ENCODE assay signal across 16 mouse cellular contexts in genomic region chr17:83792388-83792787, GRCm38 (mm10). TPM values are rescaled to one million over a fixed set of nuclear protein-coding genes. Genes with fewer than 3 reads are reported as not detected.
DNase-seq lines count a peak whose midpoint lies in the region; ATAC-seq and TF ChIP-seq lines count a peak whose summit lies in the region.
"Had no signal": no experiment of that assay in that cellular context is flagged by ENCODE, and none has a peak within 500 bp of the region (broad histone marks: within the 10 kb centered on the region; RNA-seq: fewer than 3 reads in every experiment).

No protein-coding gene starts in this region.

- no peaks in the 10 kb centered on the region for H3K9me3 ChIP-seq in hindbrain, embryonic 13.5 days
- H3K9me3 ChIP-seq in hindbrain, embryonic 10.5 days, result no peaks in the 10 kb centered on the region
- H3K9me3 ChIP-seq in hindbrain, embryonic 14.5 days (ENCODE audit: control insufficient read depth, low read length), result no peaks in the 10 kb centered on the region
- H3K9me3 ChIP-seq in neural tube, embryonic 13.5 days, result no peaks in the 10 kb centered on the region
- H3K9me3 ChIP-seq: heart, embryonic 13.5 days; liver, embryonic 15.5 days had no signal

- H3K27me3 ChIP-seq in hindbrain, embryonic 13.5 days, result no peaks in the 10 kb centered on the region
- no peaks in the 10 kb centered on the region for H3K27me3 ChIP-seq in hindbrain, embryonic 10.5 days (ENCODE audit: insufficient read depth, poor library complexity, severe bottlenecking)
- H3K27me3 ChIP-seq in hindbrain, embryonic 14.5 days (ENCODE audit: control insufficient read depth, insufficient read depth, low read length), result no peaks in the 10 kb centered on the region
- no peaks in the 10 kb centered on the region for H3K27me3 ChIP-seq in neural tube, embryonic 13.5 days
- H3K27me3 ChIP-seq: heart, embryonic 13.5 days; liver, embryonic 15.5 days had no signal

- peaks cover 12% of the 10 kb centered on the region for H3K4me1 ChIP-seq in hindbrain, embryonic 13.5 days (replicated peaks)
- no peaks in the 10 kb centered on the region for H3K4me1 ChIP-seq in hindbrain, embryonic 10.5 days (replicated peaks)
- 0 out of 2 replicates have a peak, but pooled peaks cover 6% of the 10 kb centered on the region for H3K4me1 ChIP-seq in hindbrain, embryonic 14.5 days (replicated peaks; ENCODE audit: control insufficient read depth, insufficient read depth, low read length)
- H3K4me1 ChIP-seq in neural tube, embryonic 13.5 days (replicated peaks), result peaks cover 13% of the 10 kb centered on the region

- peak overlapping the region; percentile 50 for H3K4me2 ChIP-seq in hindbrain, embryonic 13.5 days
- peak overlapping the region; percentile 47 for H3K4me2 ChIP-seq in hindbrain, embryonic 14.5 days (replicated peaks)
- peak overlapping the region; percentile 56 for H3K4me2 ChIP-seq in neural tube, embryonic 13.5 days
- H3K4me2 ChIP-seq: heart, embryonic 13.5 days; liver, embryonic 15.5 days had no signal

- no peak for DNase-seq in hindbrain, embryonic 10.5 days (ENCODE audit: low spot score)
- peak; percentile 56 for DNase-seq in brain, embryonic 14.5 days (ENCODE audit: low read depth)
- DNase-seq in hindbrain, embryonic 14.5 days (ENCODE audit: low spot score), result no peak
- DNase-seq in retina, postnatal 1 day, result no peak
- no peak for DNase-seq in urinary bladder, postnatal 25 days (ENCODE audit: low spot score)
- DNase-seq: adrenal gland, postnatal 10 days; cerebellum, adult 8-10 months; gastrocnemius, postnatal 14 days; kidney, adult 18-20 months; kidney, postnatal 25 days; lung, postnatal 14 days; right cerebral cortex, postnatal 14 days had no signal

- peak overlapping the region; percentile 26 for H3K4me3 ChIP-seq in hindbrain, embryonic 13.5 days
- H3K4me3 ChIP-seq in hindbrain, embryonic 10.5 days, result no peak overlapping the region
- peak overlapping the region; percentile 19 for H3K4me3 ChIP-seq in hindbrain, embryonic 14.5 days (replicated peaks; ENCODE audit: low read length)
- peak overlapping the region; percentile 32 for H3K4me3 ChIP-seq in neural tube, embryonic 13.5 days
- H3K4me3 ChIP-seq: heart, embryonic 13.5 days; liver, embryonic 15.5 days had no signal

- H3K27ac ChIP-seq in hindbrain, embryonic 13.5 days, result peak overlapping the region; percentile 48; the same call in 1 of the 2 replicates
- H3K27ac ChIP-seq in hindbrain, embryonic 10.5 days, result no peak overlapping the region
- H3K27ac ChIP-seq in hindbrain, embryonic 14.5 days, result no peak overlapping the region
- H3K27ac ChIP-seq in neural tube, embryonic 13.5 days (replicated peaks), result 0 out of 2 replicates have a peak overlapping the region, but pooled peaks have one; percentile 33
- H3K27ac ChIP-seq: heart, embryonic 13.5 days; liver, embryonic 15.5 days had no signal

- no peak for TF ChIP-seq POLR2A in brain, embryonic 14.5 days (IDR thresholded peaks at IDR 0.05; ENCODE audit: borderline replicate concordance, extremely low read depth, insufficient read depth, insufficient read length, poor library complexity, severe bottlenecking)

- peak overlapping the region; percentile 39; the same call in 1 of the 2 replicates for H3K9ac ChIP-seq in hindbrain, embryonic 13.5 days
- H3K9ac ChIP-seq in hindbrain, embryonic 14.5 days, result peak overlapping the region; percentile 44
- H3K9ac ChIP-seq in neural tube, embryonic 13.5 days, result peak overlapping the region; percentile 57; the same call in 1 of the 2 replicates
- H3K9ac ChIP-seq: heart, embryonic 13.5 days; liver, embryonic 15.5 days had no signal

- ATAC-seq in hindbrain, embryonic 13.5 days (ENCODE audit: low FRiP score), result no peak
- 0 out of 2 replicates have a peak, but pooled peaks have one; percentile 31 for ATAC-seq in hindbrain, embryonic 14.5 days (ENCODE audit: low FRiP score)
- ATAC-seq in neural tube, embryonic 13.5 days (ENCODE audit: low read depth), result no peak

- H3K36me3 ChIP-seq in hindbrain, embryonic 13.5 days, result 0 out of 2 replicates have a peak, but pooled peaks cover 2% of the 10 kb centered on the region
- H3K36me3 ChIP-seq in hindbrain, embryonic 10.5 days, result peaks cover 23% of the 10 kb centered on the region
- no peaks in the 10 kb centered on the region for H3K36me3 ChIP-seq in hindbrain, embryonic 14.5 days (replicated peaks; ENCODE audit: control insufficient read depth, insufficient read depth)
- H3K36me3 ChIP-seq in neural tube, embryonic 13.5 days, result no peaks in the 10 kb centered on the region

- WGBS in hindbrain, embryonic 13.5 days, result 51% methylated on average over 23 of the region's 23 CpGs
- 80% methylated on average over 23 of the region's 23 CpGs for WGBS in hindbrain, embryonic 10.5 days
- 42% methylated on average over 23 of the region's 23 CpGs for WGBS in hindbrain, embryonic 14.5 days
- 43% methylated on average over 23 of the region's 23 CpGs for WGBS in neural tube, embryonic 13.5 days

- no peak for TF ChIP-seq CTCF in brain, embryonic 14.5 days (IDR thresholded peaks at IDR 0.05; ENCODE audit: borderline replicate concordance, extremely low read depth, insufficient read depth, insufficient read length)

RNA-seq across cellular contexts. Expression of gene Haao, which starts 55.4 kb away (rescaled TPM):
- 0.31 and 0.36 TPM in 2 replicates for polyA plus RNA-seq in hindbrain, embryonic 13.5 days (2015; fragmentation: Nextera tagmentation; extraction: Ambion mirVana)
- 0.41 and 0.54 TPM in 2 replicates for polyA plus RNA-seq in hindbrain, embryonic 10.5 days (2016; fragmentation: Nextera tagmentation; extraction: Ambion mirVana)
- polyA plus RNA-seq in brain, embryonic 14.5 days (2012; rRNA removed), result 0.08 and 0.10 TPM in 2 replicates
- polyA plus RNA-seq in hindbrain, embryonic 14.5 days (2014; fragmentation: Nextera tagmentation; extraction: Ambion mirVana), result not detected in 2 replicates
- not detected in 2 replicates for polyA plus RNA-seq in neural tube, embryonic 13.5 days (2015; fragmentation: Nextera tagmentation; extraction: Ambion mirVana)

Comparison
In these comparisons a context has a peak if more than half of its experiments do, and no peak if none do; other contexts are left out.
1. H3K27ac ChIP-seq: peak in hindbrain, embryonic 13.5 days (single experiment) and neural tube, embryonic 13.5 days (single experiment); none in hindbrain, embryonic 10.5 days (single experiment) and hindbrain, embryonic 14.5 days (single experiment).
2. Peak in every context shown above with its lines, with median percentiles within 50 percentile points of each other: H3K4me2 ChIP-seq and H3K9ac ChIP-seq.